Mouse (Mus musculus): ENCODE measurements at regions not wholly inside any gene's neighbourhood (a gene's known extent, or its start where the extent isn't known, plus 50 kb on each side); places are given as distances from the start of the nearest gene placed in this dataset.
"Not testable (repeated sequence)": the region's sequence is repeated elsewhere in the genome, so short reads cannot be mapped to it uniquely, and the experiment has no call there.

DNA sequence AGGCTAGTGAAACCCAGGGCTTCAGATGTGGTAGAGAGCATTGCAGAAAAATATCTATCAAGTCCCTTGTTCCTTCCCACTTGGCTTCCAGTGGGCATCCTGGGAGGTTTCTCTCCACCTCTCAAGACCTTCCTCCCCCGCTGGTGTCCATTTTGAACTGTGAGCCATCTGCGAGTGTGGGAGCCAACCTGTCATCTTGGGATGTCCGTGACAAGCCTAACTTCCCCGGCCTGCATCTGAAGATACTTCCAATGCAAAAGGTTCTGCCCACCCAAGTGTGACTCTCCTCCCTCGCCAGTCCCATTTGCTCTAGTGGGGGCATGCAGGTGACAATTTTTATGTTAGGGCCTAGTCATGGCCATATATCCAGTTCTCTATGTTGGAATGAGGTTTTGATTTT is 208.2 kb upstream of the Gm10131 start:
- no peak for DNase-seq (ENCODE audit: low spot score in 2 of 2)

DNA sequence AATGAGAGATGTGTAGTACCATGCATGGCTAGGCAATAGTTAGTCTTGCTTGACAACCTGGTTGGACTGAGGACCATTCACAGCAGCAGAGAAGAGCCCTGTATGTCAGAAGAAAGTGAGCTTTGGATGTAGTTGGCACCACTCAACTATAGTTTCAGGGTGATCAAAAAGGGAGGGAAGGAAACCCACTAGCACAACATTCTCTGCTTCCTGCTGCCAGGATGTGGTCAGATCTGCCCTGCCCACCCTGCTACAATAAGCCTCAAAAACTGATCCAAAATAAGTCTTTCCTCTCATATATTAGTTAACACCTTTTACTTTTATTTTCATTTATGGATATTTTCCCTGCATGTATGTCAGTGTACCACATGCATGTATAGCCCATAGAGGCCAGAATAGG is 203.7 kb upstream of the Gm10131 start:
- no peak for DNase-seq (ENCODE audit: low spot score in 2 of 2)

DNA sequence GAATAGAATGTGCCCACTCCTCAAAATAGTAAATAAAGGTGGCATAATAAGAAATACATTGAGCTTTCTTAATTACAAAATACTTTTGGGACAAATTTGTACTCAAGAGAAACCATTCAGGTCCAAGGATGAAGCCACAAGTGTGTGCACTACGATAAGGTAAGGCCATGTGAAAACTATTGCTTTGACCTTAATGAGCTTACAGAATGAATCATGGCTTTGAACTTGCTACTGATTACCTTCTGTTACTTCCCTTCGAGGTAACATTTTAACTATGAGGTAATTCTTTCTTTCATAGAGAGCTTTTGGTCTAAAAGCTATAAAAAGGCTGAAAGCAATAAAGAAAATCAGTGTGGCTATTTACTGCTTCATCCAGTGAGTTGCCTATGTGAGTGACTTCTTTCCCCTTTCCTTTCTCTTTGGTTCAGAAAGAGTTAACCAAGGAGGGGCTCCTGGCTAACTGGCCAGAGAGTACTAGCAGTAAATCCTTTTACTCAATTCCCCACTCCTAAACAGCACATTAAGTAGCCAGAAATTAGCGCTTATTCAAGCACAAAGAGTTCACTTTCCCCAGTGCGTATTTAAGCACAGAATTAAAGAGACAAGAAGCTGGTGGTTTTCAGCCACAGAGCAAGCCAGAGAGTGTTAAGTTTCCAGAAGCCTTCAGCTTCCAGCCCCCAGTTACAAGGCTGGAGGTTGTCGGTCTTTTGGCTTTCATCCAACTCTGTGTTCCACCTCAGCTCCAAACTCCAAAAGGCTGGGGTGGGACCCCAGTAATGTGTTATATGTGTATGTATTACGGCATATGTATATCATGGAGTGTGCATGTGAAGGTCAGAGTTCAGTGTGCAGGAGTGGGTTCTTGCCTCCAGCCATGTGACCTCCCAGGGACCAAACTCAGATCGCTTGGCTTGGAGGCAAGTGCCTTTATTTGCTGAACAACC is 194.3 kb upstream of the Gm10131 start:
- no peak for DNase-seq (ENCODE audit: low spot score in 2 of 2)

DNA sequence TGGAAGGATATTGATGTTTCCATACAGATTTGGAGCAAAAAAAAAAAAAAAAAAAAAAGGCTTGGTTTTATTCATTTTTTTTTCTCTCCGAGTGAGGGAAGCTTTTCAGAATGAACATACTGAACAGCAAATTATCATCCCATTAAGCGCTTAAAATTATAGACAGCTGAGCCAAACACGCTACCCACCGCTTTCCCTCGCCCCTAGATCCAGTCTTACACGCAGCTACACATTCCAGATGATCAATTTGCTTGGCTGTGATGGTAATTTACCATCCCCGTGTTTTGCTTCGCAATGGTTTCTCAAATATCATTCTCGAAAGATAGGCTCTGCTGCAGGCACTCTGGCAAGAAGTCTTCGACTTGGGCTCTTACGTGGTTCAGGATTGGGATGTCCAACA is 192.3 kb upstream of the Gm10131 start:
- DNase-seq (ENCODE audit: low spot score in 2 of 2), result no peak

DNA sequence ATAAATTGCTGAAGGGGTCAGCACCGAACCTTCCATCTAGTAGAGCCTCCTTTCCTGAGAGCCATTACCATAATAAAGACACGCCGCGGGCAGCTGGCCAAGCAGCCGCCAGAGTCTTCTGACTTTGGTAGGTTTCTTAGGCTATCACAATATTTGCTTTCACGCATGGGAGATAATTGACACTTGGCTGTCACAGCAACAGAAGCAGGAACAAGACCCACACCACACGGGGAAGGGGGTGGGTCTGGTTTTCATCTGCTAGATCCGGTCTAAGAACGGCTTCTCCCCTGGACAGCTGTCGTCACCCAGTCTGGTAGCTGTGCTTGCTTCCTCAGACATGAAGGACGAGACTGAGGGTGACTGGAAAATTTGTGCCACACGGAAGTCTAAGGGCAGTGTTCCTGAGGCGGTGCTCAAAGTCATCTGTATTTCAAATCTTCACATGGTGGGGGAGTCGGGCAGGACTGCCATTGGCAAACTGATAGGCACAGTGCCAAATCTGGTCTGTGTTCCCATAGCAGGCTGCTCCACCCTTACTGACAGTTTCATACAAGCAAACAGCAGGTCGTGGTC is 188.9 kb upstream of the Gm10131 start:
- no peak for DNase-seq (ENCODE audit: low spot score in 2 of 2)

DNA sequence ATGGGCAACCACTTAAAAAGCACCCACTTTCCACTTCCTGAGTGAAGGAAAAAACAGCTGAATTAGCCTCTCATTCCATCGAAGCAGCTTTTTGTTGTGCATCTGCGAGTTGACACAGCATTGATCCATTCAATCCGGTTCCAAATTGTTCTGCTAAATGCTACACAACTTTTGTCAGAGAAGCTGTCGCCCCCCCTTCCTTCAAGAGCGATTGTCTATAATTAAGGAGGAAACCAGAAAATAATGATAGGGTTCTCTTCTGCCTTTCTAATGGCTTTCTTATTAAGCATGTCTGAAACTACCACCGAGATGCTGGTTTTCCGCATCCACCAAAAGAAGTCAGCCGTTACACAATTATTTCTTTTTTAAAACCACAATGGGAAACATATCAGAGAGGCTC is 183.2 kb upstream of the Gm10131 start:
- DNase-seq (ENCODE audit: low spot score in 2 of 2), result no peak

DNA sequence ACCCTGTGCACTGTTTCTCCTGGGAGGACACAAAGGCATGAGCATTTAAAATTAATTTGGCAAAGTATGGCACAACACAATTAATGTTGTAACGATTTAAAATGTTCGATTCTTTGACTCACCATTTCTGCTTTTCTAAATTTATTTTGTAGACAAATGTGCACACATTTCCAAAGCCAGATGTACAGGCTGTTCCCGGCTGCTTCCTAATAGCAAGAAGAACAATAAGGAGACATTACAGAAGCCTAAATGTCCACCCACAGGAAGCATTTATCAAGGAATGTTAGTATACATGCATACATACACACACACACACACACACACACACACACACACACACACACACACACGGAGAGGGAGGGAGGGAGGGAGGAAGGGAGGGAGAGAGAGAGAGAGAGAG is 179.1 kb upstream of the Gm10131 start:
- no peak for DNase-seq (ENCODE audit: low spot score in 2 of 2)

DNA sequence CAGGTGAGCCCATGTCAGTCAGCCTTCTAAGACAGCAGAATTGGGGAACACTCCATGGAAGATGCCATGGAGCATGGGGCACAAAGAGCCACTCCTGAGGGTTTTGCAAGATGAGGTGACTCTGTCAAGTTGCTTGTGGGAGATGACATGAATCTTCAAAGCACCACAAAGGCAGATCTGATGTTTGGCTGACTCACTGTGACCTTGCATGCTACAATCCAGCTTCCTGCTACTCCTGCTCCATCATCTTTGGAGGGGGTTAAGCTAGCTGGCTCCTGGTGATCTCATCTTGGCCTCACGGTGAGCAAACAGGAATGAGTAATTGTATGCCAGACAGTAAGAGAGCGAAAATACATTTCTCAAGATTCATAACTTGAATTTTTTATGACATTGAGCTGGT is 176.3 kb upstream of the Gm10131 start:
- DNase-seq (ENCODE audit: low spot score in 2 of 2), result no peak

DNA sequence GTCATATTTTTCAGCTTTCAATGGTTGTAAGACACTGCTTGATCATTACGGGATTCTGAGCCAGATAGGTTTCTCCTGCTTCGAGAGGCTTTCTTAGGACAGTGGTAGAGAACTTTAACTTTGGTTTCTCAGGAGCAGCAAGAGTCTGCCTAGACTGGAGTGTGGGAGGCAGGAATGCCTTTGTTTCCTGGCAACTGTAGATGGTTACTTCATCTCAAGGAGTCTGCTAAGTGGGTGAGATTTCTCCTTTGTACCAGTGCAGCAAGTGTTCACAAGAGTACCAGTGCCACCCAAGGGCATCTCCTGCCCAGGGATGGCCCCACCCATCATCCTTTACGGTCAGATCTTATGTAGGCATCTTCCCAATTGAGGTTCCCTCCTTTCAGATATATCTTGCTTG is 173.0 kb upstream of the Gm10131 start:
- DNase-seq (ENCODE audit: low spot score in 2 of 2), result no peak

DNA sequence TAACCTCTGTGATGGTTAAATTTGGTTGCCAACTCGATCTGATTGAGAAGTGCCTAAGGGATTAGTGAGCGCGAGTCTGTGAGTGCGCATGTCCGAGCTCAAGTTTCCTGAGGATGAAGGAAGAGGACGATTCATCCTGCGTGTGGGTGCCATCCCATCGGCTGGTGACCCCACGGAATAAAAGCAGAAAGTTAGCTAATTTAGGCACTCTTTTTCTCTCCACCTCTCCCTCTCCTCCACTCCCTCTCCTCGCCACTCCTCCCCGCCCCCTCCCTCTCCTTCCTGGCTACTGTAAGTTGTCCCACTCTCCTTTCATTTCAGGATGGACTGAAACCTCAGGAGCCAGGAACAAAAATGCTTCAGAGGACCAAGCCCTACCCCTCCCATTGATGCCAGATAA is 168.9 kb upstream of the Gm10131 start:
- no peak for DNase-seq (ENCODE audit: low spot score in 2 of 2)

DNA sequence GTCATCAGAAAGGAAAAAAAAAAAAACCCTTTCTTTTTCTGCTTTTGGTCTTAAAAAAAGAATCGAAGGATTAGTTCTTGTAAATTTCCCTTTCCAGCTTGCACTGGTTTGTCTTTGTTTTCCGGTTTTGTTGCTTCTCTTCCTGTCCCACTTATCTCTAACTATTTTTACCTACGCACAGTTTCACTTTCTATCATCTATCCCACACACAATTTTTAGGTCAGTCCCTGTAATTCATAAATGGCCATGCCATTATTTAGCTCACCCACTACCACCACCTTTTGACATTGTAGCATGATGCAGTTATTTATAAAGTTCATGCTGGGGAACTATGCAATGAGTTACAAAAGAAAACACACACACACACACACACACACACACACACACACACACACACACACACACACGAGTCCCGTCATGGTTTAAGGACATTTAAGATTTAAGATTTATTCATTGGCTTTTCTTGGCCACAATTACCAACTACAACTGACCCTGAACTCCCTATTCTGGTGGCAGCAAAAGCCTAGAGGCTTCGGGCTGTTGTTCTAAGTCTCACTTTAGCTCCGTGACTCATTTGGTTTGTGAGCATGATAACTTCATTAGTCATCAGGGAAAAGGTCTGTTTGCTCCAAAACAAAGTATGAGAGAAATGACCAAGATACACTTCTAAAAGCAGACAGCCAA is 164.6 kb upstream of the Gm10131 start:
- DNase-seq (ENCODE audit: low spot score in 2 of 2), result no peak

DNA sequence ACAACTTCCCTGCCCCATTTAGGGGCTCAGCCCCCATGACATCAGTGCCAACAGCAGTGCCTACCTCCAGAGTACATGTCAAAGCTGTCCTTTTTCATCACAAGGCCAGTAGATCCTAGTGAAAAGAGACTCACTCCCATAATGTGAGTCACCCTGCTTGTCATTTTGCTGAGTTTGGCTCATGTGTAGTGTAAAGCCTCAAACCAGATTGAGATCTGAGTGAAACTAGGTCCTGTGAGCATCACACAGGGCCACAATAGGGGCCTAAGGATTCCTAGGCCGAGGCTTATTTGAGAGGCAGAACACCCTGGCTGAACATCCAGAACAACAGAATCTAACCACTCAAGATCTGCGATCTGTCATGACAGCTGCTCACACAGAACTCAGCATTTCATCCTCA is 163.3 kb upstream of the Gm10131 start:
- not testable (repeated sequence) for DNase-seq (ENCODE audit: low spot score in 2 of 2)

DNA sequence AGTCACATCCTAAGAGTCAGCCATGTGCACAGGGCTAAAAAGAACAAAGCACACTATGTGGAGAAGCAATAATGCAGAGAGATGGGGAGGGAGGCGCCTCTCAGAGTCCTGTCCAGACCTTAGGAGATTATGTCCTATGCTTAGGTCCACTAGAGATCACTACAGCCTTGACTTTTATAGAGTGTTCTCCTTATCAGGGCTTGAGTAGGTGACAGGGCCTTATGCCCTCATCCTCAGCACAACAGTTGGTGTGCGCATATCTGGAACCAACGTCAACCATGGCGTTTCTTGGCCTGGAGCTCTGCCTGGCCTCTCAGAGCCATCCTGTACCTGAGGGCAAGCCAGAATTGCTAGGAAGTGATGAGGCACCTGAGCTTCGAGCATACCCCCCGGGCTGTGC is 162.6 kb upstream of the Gm10131 start:
- no peak for DNase-seq (ENCODE audit: low spot score in 2 of 2)

DNA sequence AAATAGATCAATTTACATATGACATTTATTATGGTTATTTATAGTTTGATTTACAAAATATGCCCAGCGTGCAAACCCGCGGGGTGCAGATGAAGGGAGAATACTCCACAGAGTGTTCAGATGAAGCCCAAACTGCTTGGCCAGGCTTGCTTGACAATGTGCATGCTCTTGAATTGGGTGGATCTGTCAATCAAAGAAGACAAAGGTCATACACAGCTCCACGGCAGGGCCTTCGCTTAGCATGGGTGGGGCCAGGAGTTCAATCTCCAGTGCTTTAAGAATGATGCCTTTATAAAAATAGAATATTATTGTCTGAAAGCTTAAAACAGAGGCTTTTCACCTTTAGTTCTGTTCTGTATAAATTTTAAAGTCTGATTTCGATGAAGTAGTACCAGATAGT is 158.3 kb upstream of the Gm10131 start:
- DNase-seq (ENCODE audit: low spot score in 2 of 2), result no peak

DNA sequence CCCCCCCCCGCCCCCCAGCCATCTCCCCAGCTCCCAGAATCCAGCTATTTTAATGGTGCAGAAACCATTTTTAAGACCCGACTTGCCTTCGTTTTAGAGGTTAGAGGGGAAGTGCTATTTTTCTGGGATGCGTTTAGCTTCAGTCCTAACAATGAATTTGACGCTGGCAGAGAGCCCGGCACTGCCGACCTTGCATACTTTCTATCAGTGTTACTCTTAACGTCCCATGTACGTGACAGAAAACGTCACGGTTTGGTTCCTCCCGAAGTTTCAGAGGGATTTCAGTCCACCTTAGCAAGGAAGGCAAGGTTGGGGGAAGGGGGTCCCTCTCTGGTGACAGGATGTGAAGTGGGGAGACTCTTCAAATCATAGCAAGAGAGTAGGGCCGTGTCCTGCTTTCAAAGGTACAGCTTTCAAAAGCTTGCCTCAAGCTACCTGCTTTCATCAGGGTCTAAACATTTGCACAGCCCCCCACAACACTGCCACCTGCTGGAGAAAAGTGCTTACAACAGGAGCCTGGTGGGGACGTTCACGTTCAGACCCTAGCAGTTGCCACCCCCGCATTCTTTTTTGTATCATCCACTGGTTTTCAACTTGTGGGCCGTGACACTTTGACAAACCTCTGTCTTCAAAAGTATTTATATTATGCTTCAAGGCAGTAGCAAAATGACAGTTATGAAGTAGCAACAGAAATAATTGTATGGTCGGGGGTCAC is 157.4 kb upstream of the Gm10131 start:
- DNase-seq (ENCODE audit: low spot score in 2 of 2), result no peak

DNA sequence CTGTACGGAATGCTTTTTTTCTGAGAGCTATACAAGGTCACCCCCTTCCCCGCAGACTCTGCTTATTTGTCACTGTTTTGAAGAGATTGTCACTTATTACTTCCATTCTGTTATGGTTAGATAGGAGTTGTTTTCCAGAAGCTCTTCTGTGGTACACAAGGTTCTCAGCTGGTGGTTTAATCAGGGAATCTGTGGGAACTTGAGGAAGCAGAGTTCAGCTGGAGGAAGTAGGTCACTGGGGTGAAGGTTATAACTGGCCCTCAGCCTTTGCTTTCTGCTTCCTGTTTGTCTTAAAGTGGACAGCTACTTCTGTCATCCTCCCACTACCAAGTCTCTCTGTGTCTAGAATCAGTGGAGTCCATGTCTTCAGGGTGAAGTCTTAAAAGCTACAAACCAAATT is 143.4 kb upstream of the Gm10131 start:
- DNase-seq (ENCODE audit: low spot score in 2 of 2), result no peak

DNA sequence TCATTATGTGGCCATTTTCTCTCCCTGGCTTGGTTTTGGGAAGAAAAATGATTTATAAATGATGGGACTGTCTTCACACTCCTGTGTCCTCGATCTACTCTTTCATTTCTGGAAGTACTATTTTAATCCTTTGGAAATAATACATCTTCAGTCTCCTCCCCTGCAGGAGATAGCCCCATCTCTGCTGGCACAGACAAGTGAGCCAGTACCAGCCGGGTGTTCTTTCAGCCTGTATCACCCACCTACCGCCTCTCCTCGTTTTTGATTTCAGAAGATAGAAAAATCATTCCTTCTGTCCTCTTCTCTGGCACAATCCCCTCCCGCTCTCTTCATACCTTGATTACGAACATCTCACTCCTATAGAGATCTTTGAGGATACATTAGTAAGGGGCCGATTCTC is 140.4 kb upstream of the Gm10131 start:
- DNase-seq (ENCODE audit: low spot score in 2 of 2), result no peak

DNA sequence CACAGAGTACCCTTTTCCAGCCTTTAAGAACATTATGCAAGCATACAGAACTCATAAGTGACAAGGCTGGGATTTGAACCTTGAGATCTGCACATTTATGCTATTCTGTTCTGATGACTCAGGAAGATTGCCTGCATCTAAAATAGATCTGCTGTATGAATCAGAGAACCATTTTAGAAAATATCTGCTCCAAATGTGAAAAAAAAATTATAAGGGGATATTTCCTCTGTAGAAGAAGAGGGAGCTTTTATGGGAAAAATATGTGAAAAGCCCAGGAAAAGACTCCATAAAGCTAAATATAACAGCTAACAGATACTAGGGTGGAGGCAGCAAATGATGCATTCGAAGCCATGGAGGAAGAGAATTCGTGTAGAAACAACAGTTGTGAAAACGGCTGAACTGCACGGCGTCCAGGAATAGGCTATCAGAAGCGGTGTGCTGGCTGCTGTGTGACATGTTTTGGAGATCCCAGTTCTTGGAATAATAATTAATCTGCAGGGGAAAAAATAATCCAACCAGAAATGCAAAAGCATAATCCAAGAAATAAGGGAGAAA is 127.9 kb upstream of the Gm10131 start:
- DNase-seq (ENCODE audit: low spot score in 2 of 2), result no peak

DNA sequence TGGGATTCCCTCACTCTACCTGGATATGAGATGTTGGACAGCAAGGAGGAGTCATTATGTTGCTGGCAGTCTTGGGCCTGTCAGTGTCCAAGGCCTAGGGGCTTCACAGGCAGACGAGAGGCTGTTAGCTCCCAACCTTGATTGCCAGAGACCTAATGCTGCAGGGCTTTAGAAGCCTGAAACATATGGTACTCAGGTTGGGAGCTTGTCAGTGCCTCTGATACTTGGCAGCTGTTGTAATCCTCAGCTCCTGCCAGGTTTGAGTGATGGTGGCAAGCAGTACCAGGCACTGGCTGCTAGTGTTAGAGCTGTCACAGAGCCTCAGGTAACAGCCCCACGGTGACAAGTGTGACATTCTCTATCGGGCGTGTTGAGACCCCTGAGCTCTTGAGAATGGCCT is 122.2 kb upstream of the Gm10131 start:
- DNase-seq (ENCODE audit: low spot score in 2 of 2), result no peak

DNA sequence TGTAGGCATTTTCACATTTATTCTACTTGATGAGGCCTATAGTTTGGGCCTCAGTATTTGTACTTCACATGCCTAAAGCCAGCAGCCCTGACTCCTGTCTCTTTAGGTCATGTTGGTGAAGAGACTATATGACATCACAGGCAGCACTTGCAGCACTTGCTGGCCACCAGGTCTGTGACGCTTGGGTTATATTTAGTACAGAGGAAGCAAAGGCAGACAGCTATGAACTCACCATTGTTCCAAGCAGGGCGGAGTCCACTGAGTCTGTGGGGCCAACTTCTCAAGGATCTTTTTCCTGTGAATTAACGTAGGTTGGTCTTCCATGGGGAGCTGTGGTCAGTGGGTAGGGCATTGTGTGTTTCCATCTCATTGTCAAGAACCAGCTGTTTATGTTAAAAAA is 117.9 kb upstream of the Gm10131 start:
- DNase-seq (ENCODE audit: low spot score in 2 of 2), result no peak

DNA sequence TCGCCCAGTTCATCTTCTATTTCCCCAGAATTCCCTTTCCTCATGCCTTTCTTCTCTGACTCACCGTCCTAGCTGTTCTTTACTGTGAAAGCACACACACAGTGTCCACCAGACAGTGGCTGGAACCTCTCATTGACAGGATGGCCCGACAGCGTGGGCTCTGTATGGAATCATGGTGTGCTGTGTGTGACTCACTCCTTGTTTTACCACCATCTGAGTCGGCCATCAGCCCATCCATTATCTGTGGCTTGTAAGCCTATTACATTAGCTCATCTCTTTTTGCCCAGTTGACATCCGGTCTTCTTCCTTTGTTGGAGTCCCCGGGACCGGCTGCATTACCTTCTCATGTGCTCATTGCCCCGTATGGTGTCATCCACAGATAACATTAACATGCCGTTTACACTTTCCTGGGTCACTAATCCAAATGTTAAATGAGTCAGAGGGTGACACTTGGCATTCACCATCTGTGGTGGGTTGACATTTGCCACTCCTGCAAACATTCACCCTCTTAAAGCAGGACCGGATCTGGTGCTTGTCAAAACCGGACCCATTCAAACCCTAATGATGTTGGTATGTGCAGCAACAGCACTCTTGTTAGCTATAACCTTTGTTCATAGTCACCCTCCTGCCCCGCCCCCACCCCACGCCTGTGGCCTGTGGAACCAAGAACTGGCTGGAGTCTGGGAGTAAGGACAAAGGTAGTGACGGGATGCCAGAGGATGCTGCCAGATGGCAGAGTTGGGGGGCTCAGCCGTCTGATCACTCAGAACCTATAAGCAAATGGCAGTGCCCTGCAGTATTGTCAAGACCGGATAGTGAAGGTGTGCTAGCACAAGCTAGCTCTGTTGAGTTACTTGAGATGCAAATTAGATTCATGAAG is 113.7 kb upstream of the Gm10131 start:
- DNase-seq (ENCODE audit: low spot score in 2 of 2), result no peak

Measured in gastrocnemius, adult 8-10 months (tissue).